Mouse (Mus musculus): ENCODE results near the gene Nedd9. TPM values are rescaled to one million over a fixed set of nuclear protein-coding genes. Genes with fewer than 3 reads are reported as not detected.

Nedd9 gene
- polyA plus RNA-seq, 1 experiment from 2014 or later = 16.4 TPM

- WGBS = 74% methylated on average over 6 of the region's 6 CpGs
- H3K27me3 ChIP-seq = no peaks in the 10 kb centered on the region
- H3K4me2 ChIP-seq (replicated peaks) = no peak overlapping the region
- no peak overlapping the region for H3K27ac ChIP-seq (replicated peaks)
- H3K9ac ChIP-seq (replicated peaks) = no peak overlapping the region
- no peak for ATAC-seq (ENCODE audit: low FRiP score, low read depth)
- H3K4me3 ChIP-seq = no peak overlapping the region
- H3K36me3 ChIP-seq = no peaks in the 10 kb centered on the region
- H3K4me1 ChIP-seq = peaks cover 11% of the 10 kb centered on the region
- no peaks in the 10 kb centered on the region for H3K9me3 ChIP-seq
Observed at GRCm38 (mm10) chr13:41447209-41447608, 40.0 kb downstream of the Nedd9 start.

GRCm38 (mm10) chr13:41446591-41446990, 40.6 kb downstream of the Nedd9 start:
- ATAC-seq (ENCODE audit: low FRiP score, low read depth) = no peak
- no peak overlapping the region for H3K9ac ChIP-seq (replicated peaks)
- H3K27me3 ChIP-seq = no peaks in the 10 kb centered on the region
- H3K4me3 ChIP-seq = no peak overlapping the region
- no peaks in the 10 kb centered on the region for H3K9me3 ChIP-seq
- no peak overlapping the region for H3K27ac ChIP-seq (replicated peaks)
- no peak overlapping the region for H3K4me2 ChIP-seq (replicated peaks)
- no peaks in the 10 kb centered on the region for H3K36me3 ChIP-seq
- peaks cover 17% of the 10 kb centered on the region for H3K4me1 ChIP-seq
- 100% methylated on average over 1 of the region's 1 CpGs for WGBS

GRCm38 (mm10) chr13:41445067-41445808, 41.9 kb downstream of the Nedd9 start:
- 85% methylated on average over 3 of the region's 3 CpGs for WGBS
- no peaks in the 10 kb centered on the region for H3K36me3 ChIP-seq
- ATAC-seq (ENCODE audit: low FRiP score, low read depth) = no peak

GRCm38 (mm10) chr13:41444230-41444629, 42.9 kb downstream of the Nedd9 start:
- WGBS = 92% methylated on average over 6 of the region's 6 CpGs
- no peak for ATAC-seq (ENCODE audit: low FRiP score, low read depth)
- H3K36me3 ChIP-seq = no peaks in the 10 kb centered on the region
- no peaks in the 10 kb centered on the region for H3K27me3 ChIP-seq
- H3K9ac ChIP-seq (replicated peaks) = no peak overlapping the region
- no peaks in the 10 kb centered on the region for H3K9me3 ChIP-seq
- no peak overlapping the region for H3K4me2 ChIP-seq (replicated peaks)
- H3K4me1 ChIP-seq = peaks cover 14% of the 10 kb centered on the region
- H3K4me3 ChIP-seq = no peak overlapping the region
- no peak overlapping the region for H3K27ac ChIP-seq (replicated peaks)

More at GRCm38 (mm10) chr13:41445067-41445808, 41.9 kb downstream of the Nedd9 start:
- H3K27ac ChIP-seq (replicated peaks) = no peak overlapping the region
- no peak overlapping the region for H3K9ac ChIP-seq (replicated peaks)
- no peaks in the 10 kb centered on the region for H3K27me3 ChIP-seq
- no peak overlapping the region for H3K4me3 ChIP-seq
- H3K4me2 ChIP-seq (replicated peaks) = no peak overlapping the region
- H3K9me3 ChIP-seq = no peaks in the 10 kb centered on the region
- H3K4me1 ChIP-seq = peaks cover 17% of the 10 kb centered on the region

- peaks cover 12% of the 10 kb centered on the region for H3K4me1 ChIP-seq
- no peaks in the 10 kb centered on the region for H3K36me3 ChIP-seq
- no peaks in the 10 kb centered on the region for H3K9me3 ChIP-seq
- WGBS = 50% methylated on average over 4 of the region's 4 CpGs
- H3K27me3 ChIP-seq = no peaks in the 10 kb centered on the region
- no peak overlapping the region for H3K4me2 ChIP-seq (replicated peaks)
- no peak overlapping the region for H3K4me3 ChIP-seq
- no peak for ATAC-seq (ENCODE audit: low FRiP score, low read depth)
- 0 out of 2 replicates have a peak overlapping the region, but pooled peaks have one; percentile 25 for H3K27ac ChIP-seq (replicated peaks)
- no peak overlapping the region for H3K9ac ChIP-seq (replicated peaks)
Observed at GRCm38 (mm10) chr13:41442145-41442544, 45.0 kb downstream of the Nedd9 start.

- H3K9me3 ChIP-seq = no peaks in the 10 kb centered on the region
- H3K27me3 ChIP-seq = no peaks in the 10 kb centered on the region
- no peak overlapping the region for H3K9ac ChIP-seq (replicated peaks)
- peaks cover 12% of the 10 kb centered on the region for H3K4me1 ChIP-seq
- WGBS = 95% methylated on average over 1 of the region's 1 CpGs
- no peak overlapping the region for H3K27ac ChIP-seq (replicated peaks)
- no peak overlapping the region for H3K4me2 ChIP-seq (replicated peaks)
- H3K4me3 ChIP-seq = no peak overlapping the region
- no peaks in the 10 kb centered on the region for H3K36me3 ChIP-seq
- ATAC-seq (ENCODE audit: low FRiP score, low read depth) = no peak
Observed at GRCm38 (mm10) chr13:41440205-41440604, 47.0 kb downstream of the Nedd9 start.

GRCm38 (mm10) chr13:41437390-41437789, 49.8 kb downstream of the Nedd9 start:
- H3K9ac ChIP-seq (replicated peaks) = no peak overlapping the region
- H3K36me3 ChIP-seq = no peaks in the 10 kb centered on the region
- 93% methylated on average over 2 of the region's 2 CpGs for WGBS
- no peaks in the 10 kb centered on the region for H3K9me3 ChIP-seq
- H3K4me1 ChIP-seq = peaks cover 8% of the 10 kb centered on the region
- H3K27me3 ChIP-seq = no peaks in the 10 kb centered on the region
- H3K4me2 ChIP-seq (replicated peaks) = no peak overlapping the region
- H3K4me3 ChIP-seq = no peak overlapping the region
- no peak overlapping the region for H3K27ac ChIP-seq (replicated peaks)
- no peak for ATAC-seq (ENCODE audit: low FRiP score, low read depth)

GRCm38 (mm10) chr13:41436731-41437130, 50.4 kb downstream of the Nedd9 start:
- Histone ChIP-seq H3K27me3 (no peaks in the 10 kb centered on the region), H3K4me2 (replicated peaks) (no peak overlapping the region), H3K9me3 (no peaks in the 10 kb centered on the region), H3K36me3 (no peaks in the 10 kb centered on the region), H3K4me1 (peaks cover 1% of the 10 kb centered on the region; the same call in 1 of the 2 replicates), H3K9ac (replicated peaks) (no peak overlapping the region), H3K27ac (replicated peaks) (no peak overlapping the region), H3K4me3 (no peak overlapping the region)
- WGBS = 81% methylated on average over 5 of the region's 5 CpGs
- ATAC-seq (ENCODE audit: low FRiP score, low read depth) = no peak

GRCm38 (mm10) chr13:41433201-41433600, 54.0 kb downstream of the Nedd9 start:
- no peak for ATAC-seq (ENCODE audit: low FRiP score, low read depth)
- no peak overlapping the region for H3K9ac ChIP-seq (replicated peaks)
- no peaks in the 10 kb centered on the region for H3K4me1 ChIP-seq
- no peaks in the 10 kb centered on the region for H3K36me3 ChIP-seq
- no peaks in the 10 kb centered on the region for H3K9me3 ChIP-seq
- H3K4me2 ChIP-seq (replicated peaks) = no peak overlapping the region
- no peak overlapping the region for H3K4me3 ChIP-seq
- no peak overlapping the region for H3K27ac ChIP-seq (replicated peaks)
- WGBS = 90% methylated on average over 6 of the region's 6 CpGs
- H3K27me3 ChIP-seq = no peaks in the 10 kb centered on the region

GRCm38 (mm10) chr13:41431795-41432194, 55.4 kb downstream of the Nedd9 start:
- no peaks in the 10 kb centered on the region for H3K36me3 ChIP-seq
- no peak overlapping the region for H3K4me3 ChIP-seq
- H3K27ac ChIP-seq (replicated peaks) = no peak overlapping the region
- H3K9me3 ChIP-seq = no peaks in the 10 kb centered on the region
- H3K9ac ChIP-seq (replicated peaks) = no peak overlapping the region
- H3K27me3 ChIP-seq = no peaks in the 10 kb centered on the region
- 86% methylated on average over 3 of the region's 3 CpGs for WGBS
- H3K4me2 ChIP-seq (replicated peaks) = no peak overlapping the region
- ATAC-seq (ENCODE audit: low FRiP score, low read depth) = no peak
- no peaks in the 10 kb centered on the region for H3K4me1 ChIP-seq

- no peak overlapping the region for H3K27ac ChIP-seq (replicated peaks)
- 81% methylated on average over 3 of the region's 3 CpGs for WGBS
- H3K4me2 ChIP-seq (replicated peaks) = no peak overlapping the region
- no peak overlapping the region for H3K9ac ChIP-seq (replicated peaks)
- no peaks in the 10 kb centered on the region for H3K9me3 ChIP-seq
- no peaks in the 10 kb centered on the region for H3K4me1 ChIP-seq
- H3K4me3 ChIP-seq = no peak overlapping the region
- no peak for ATAC-seq (ENCODE audit: low FRiP score, low read depth)
- H3K36me3 ChIP-seq = no peaks in the 10 kb centered on the region
- H3K27me3 ChIP-seq = no peaks in the 10 kb centered on the region
Observed at GRCm38 (mm10) chr13:41427046-41427445, 60.1 kb downstream of the Nedd9 start.

GRCm38 (mm10) chr13:41423463-41424074, 63.6 kb downstream of the Nedd9 start:
- Histone ChIP-seq H3K9ac (replicated peaks) (no peak overlapping the region), H3K9me3 (no peaks in the 10 kb centered on the region), H3K4me3 (no peak overlapping the region), H3K4me1 (no peaks in the 10 kb centered on the region), H3K27ac (replicated peaks) (no peak overlapping the region), H3K27me3 (no peaks in the 10 kb centered on the region), H3K36me3 (no peaks in the 10 kb centered on the region), H3K4me2 (replicated peaks) (no peak overlapping the region)
- WGBS = 84% methylated on average over 10 of the region's 10 CpGs
- no peak for ATAC-seq (ENCODE audit: low FRiP score, low read depth)
